Mouse (Mus musculus) layer of hippocampus, adult 18-20 months (tissue): Measurements from ENCODE around the gene AU022252. TPM values are rescaled to one million over a fixed set of nuclear protein-coding genes. Genes with fewer than 3 reads are reported as not detected.

Experiments
- total RNA-seq, 2 experiments: library from RNA; stranded (reverse); gene quantifications; 2 replicates each; pipeline ENCODE4 v1.2.3; 2021

AU022252 gene
- total RNA-seq, 2 experiments from 2014 or later = 29.3 to 36.5 TPM

Other genes with a start within 250 kb of the AU022252 start
- gene Slc2a1, start 124.0 kb downstream of the AU022252 start, total RNA-seq = 10 to 100 TPM; 88.9 to 98.4 TPM
- gene Zfp691, start 58.5 kb downstream of the AU022252 start, total RNA-seq = 1 to 10 TPM; 6.8 to 8.2 TPM
- gene Ermap, start 42.7 kb downstream of the AU022252 start, total RNA-seq = under 1 TPM; 0.27 to 0.43 TPM
- 10 to 100 TPM; 15.4 to 17.5 TPM for gene Svbp, start 37.4 kb downstream of the AU022252 start, total RNA-seq
- gene Tmem269, start 14.5 kb downstream of the AU022252 start, total RNA-seq = under 1 TPM; 0.74 to 0.87 TPM
- gene P3h1, start 203 bp upstream of the AU022252 start, total RNA-seq = 1 to 10 TPM; 7.7 to 8.5 TPM
- under 1 TPM; 0.13 to 0.40 TPM for gene Cldn19, start 22.7 kb upstream of the AU022252 start, total RNA-seq
- 100 to 1,000 TPM; 242 to 255 TPM for gene Ybx1, start 61.9 kb upstream of the AU022252 start, total RNA-seq
- 10 to 100 TPM; 13.0 to 16.3 TPM for gene Ppih, start 87.8 kb upstream of the AU022252 start, total RNA-seq
- 10 to 100 TPM; 23.5 to 24.0 TPM for gene Ccdc30, start 182.8 kb upstream of the AU022252 start, total RNA-seq
- gene Ppcs, start 189.7 kb upstream of the AU022252 start, total RNA-seq = 1 to 10 TPM; 4.9 TPM
- under 1 TPM; 0.30 to 0.50 TPM for gene Zmynd12, start 190.1 kb upstream of the AU022252 start, total RNA-seq